Mouse (Mus musculus) bone marrow, adult 2 months (tissue): ENCODE data around the gene Dnaaf2. TPM values are rescaled to one million over a fixed set of nuclear protein-coding genes. Genes with fewer than 3 reads are reported as not detected.

Source experiments
- H3K27ac ChIP-seq: fragments of 200-500 bp; 2 replicates; pipeline ENCODE4 v1.5.1; 2012; ENCODE audit warnings: low read depth, mild to moderate bottlenecking, control low read depth, inconsistent platforms, low read length; ENCODE audit not compliant: control insufficient read depth, poor library complexity, insufficient read depth
- H3K4me1 ChIP-seq: fragments of 200-500 bp; 2 replicates; pipeline ENCODE4 v1.6.1; 2011; ENCODE audit warnings: low read length; ENCODE audit not compliant: control insufficient read depth, insufficient read depth
- H3K4me3 ChIP-seq: fragments of 200-500 bp; replicated peaks from 2 replicates; pipeline ENCODE3; 2011; ENCODE audit warnings: mild to moderate bottlenecking, low read depth, low read length, control low read depth; ENCODE audit not compliant: control insufficient read depth
- CTCF ChIP-seq: fragments of 200-500 bp; IDR thresholded peaks from 2 replicates; pipeline ENCODE4 v1.5.1; 2011; ENCODE audit warnings: low read length, control low read depth; ENCODE audit not compliant: control insufficient read depth, insufficient read depth
- POLR2A ChIP-seq: fragments of 200-500 bp; IDR thresholded peaks from 2 replicates; pipeline ENCODE4 v1.6.1; 2011; ENCODE audit warnings: low read depth, mild to moderate bottlenecking, control low read depth, low read length, borderline replicate concordance; ENCODE audit not compliant: control insufficient read depth
- WGBS: fragments of 180-500 bp; shearing (Covaris S2); methylation state at CpG from one replicate; pipeline ENCODE4 v1.1.7; 2018; 5-methylcytosine and 5-hydroxymethylcytosine counted together
- polyA plus RNA-seq: library from polyadenylated mRNA; stranded (reverse); fragments of >200 nt; gene quantifications from 2 replicates; pipeline ENCODE4 v1.2.4, GENCODE M21; 2011; ENCODE audit warnings: low replicate concordance; ENCODE audit not compliant: missing spikeins, insufficient read depth, insufficient read length

Dnaaf2 gene
- polyA plus RNA-seq, 1 experiment: 2.1 TPM

GRCm38 (mm10) chr12:69190522-69190921 is 7.7 kb downstream of the Dnaaf2 start:
- H3K4me3 ChIP-seq: no peak overlapping the region
- H3K27ac ChIP-seq: no peak overlapping the region
- H3K4me1 ChIP-seq: no peaks in the 10 kb centered on the region
- TF ChIP-seq CTCF: no peak
- no peak for TF ChIP-seq POLR2A
- WGBS: 97% methylated on average over 1 of the region's 1 CpGs

- Histone ChIP-seq H3K4me3 (no peak overlapping the region), H3K4me1 (peaks cover 1% of the 10 kb centered on the region; the same call in 1 of the 2 replicates), H3K27ac (no peak overlapping the region)
- no peak for TF ChIP-seq CTCF
- TF ChIP-seq POLR2A: no peak
- 90% methylated on average over 9 of the region's 9 CpGs for WGBS
Measured at GRCm38 (mm10) chr12:69190074-69190473, 8.2 kb downstream of the Dnaaf2 start.

- TF ChIP-seq CTCF (no peak), POLR2A (no peak)
- 45% methylated on average over 5 of the region's 5 CpGs for WGBS
- peaks cover 1% of the 10 kb centered on the region; the same call in 1 of the 2 replicates for H3K4me1 ChIP-seq
- no peak overlapping the region for H3K27ac ChIP-seq
- no peak overlapping the region for H3K4me3 ChIP-seq
Measured at GRCm38 (mm10) chr12:69186811-69187471, 11.3 kb downstream of the Dnaaf2 start.

GRCm38 (mm10) chr12:69185371-69185770 is 12.9 kb downstream of the Dnaaf2 start:
- H3K4me1 ChIP-seq: peaks cover 1% of the 10 kb centered on the region; the same call in 1 of the 2 replicates
- 56% methylated on average over 7 of the region's 7 CpGs for WGBS
- no peak overlapping the region for H3K27ac ChIP-seq
- TF ChIP-seq CTCF: no peak
- no peak for TF ChIP-seq POLR2A
- peak overlapping the region; percentile 91 for H3K4me3 ChIP-seq

GRCm38 (mm10) chr12:69184342-69185295 is 13.6 kb downstream of the Dnaaf2 start:
- Histone ChIP-seq H3K4me3 (peak overlapping the region; percentile 91), H3K4me1 (peaks cover 1% of the 10 kb centered on the region; the same call in 1 of the 2 replicates), H3K27ac (peak overlapping the region; percentile 97)
- TF ChIP-seq POLR2A (no peak; the same call in 1 of the 2 replicates), CTCF (no peak)
- WGBS: under 1% methylated on average over 86 of the region's 86 CpGs

- WGBS: under 1% methylated on average over 84 of the region's 84 CpGs
- Histone ChIP-seq H3K4me1 (peaks cover 1% of the 10 kb centered on the region; the same call in 1 of the 2 replicates), H3K27ac (peak within 1 kb of the TSS; percentile 97), H3K4me3 (peak within 1 kb of the TSS; percentile 91)
- TF ChIP-seq POLR2A: peak; percentile 97
- no peak for TF ChIP-seq CTCF
Measured at GRCm38 (mm10) chr12:69183583-69184308, 14.5 kb downstream of the Dnaaf2 start, which contains the start of the genes Rpl36al and Mgat2. Gene Rpl36al, minus strand, starts transcription at chr12:69184083. Gene Mgat2, plus strand, starts transcription at chr12:69184157.

GRCm38 (mm10) chr12:69181800-69182199 is 16.4 kb downstream of the Dnaaf2 start:
- TF ChIP-seq POLR2A: no peak
- no peak for TF ChIP-seq CTCF
- WGBS: 86% methylated on average over 4 of the region's 4 CpGs

More at GRCm38 (mm10) chr12:69181800-69182199, 16.4 kb downstream of the Dnaaf2 start:
- Histone ChIP-seq H3K27ac (no peak overlapping the region), H3K4me3 (no peak overlapping the region), H3K4me1 (peaks cover 1% of the 10 kb centered on the region; the same call in 1 of the 2 replicates)
